Mouse (Mus musculus) lung, embryonic 14.5 days (tissue): Measurements from ENCODE around the gene Polr3b. TPM values are rescaled to one million over a fixed set of nuclear protein-coding genes. Genes with fewer than 3 reads are reported as not detected.

Experiments used
- ATAC-seq: fragments of 200-750 bp; cut with Nextera tagmentation; 2 replicates; pipeline ENCODE4 v1.8.0; 2017; ENCODE audit warnings: mild to moderate bottlenecking, moderate TSS enrichment, moderate library complexity; ENCODE audit not compliant: insufficient read depth
- DNase-seq: peaks from one replicate; pipeline ENCODE4 v3.0.0-alpha.2; 2015
- H3K27ac ChIP-seq: fragments of 300-500 bp; sonication (generic); 2 replicates; pipeline ENCODE4 v1.5.1; 2014; ENCODE audit warnings: low read depth, mild to moderate bottlenecking, moderate library complexity
- H3K27me3 ChIP-seq: fragments of 300-500 bp; sonication (generic); 2 replicates; pipeline ENCODE4 v1.6.1; 2014; ENCODE audit warnings: low read length, control low read depth; ENCODE audit not compliant: insufficient read depth
- H3K36me3 ChIP-seq: fragments of 300-500 bp; sonication (generic); 2 replicates; pipeline ENCODE4 v1.6.1; 2014; ENCODE audit warnings: control low read depth; ENCODE audit not compliant: insufficient read depth
- H3K4me1 ChIP-seq: fragments of 300-500 bp; sonication (generic); 2 replicates; pipeline ENCODE4 v1.6.1; 2014; ENCODE audit warnings: antibody characterized with exemption, control low read depth; ENCODE audit not compliant: insufficient read depth
- H3K4me2 ChIP-seq: fragments of 300-500 bp; sonication (generic); 2 replicates; pipeline ENCODE4 v1.6.1; 2014; ENCODE audit warnings: mild to moderate bottlenecking
- H3K4me3 ChIP-seq: fragments of 300-500 bp; sonication (generic); 2 replicates; pipeline ENCODE4 v1.5.1; 2014; ENCODE audit warnings: low read depth, low read length
- H3K9ac ChIP-seq: fragments of 300-500 bp; sonication (generic); 2 replicates; pipeline ENCODE4 v1.6.1; 2014
- H3K9me3 ChIP-seq: fragments of 300-500 bp; sonication (generic); 2 replicates; pipeline ENCODE4 v1.6.1; 2016; ENCODE audit warnings: low read depth, low read length, control low read depth
- CTCF ChIP-seq: IDR thresholded peaks from 2 replicates; pipeline ENCODE4 v1.5.1; 2016; ENCODE audit warnings: antibody characterized with exemption, low read depth
- WGBS: fragments of 180-500 bp; shearing (Covaris S2); extraction: QIAGEN DNeasy Blood & Tissue Kit; methylation state at CpG from one replicate; pipeline ENCODE4 v1.1.7; 2014; 5-methylcytosine and 5-hydroxymethylcytosine counted together
- polyA plus RNA-seq: library from polyadenylated mRNA; unstranded; fragments of >200 nt; fragmentation: Nextera tagmentation; extraction: Ambion mirVana; gene quantifications from 2 replicates; pipeline ENCODE4 v1.2.1, GENCODE M21; 2014

Gene Polr3b
- polyA plus RNA-seq, 1 experiment from 2014 or later: 16.4 TPM

GRCm38 (mm10) chr10:84713043-84713442 is 91.0 kb downstream of the Polr3b start:
- no peak for DNase-seq
- no peak for TF ChIP-seq CTCF
- H3K9ac ChIP-seq: no peak overlapping the region

DNA sequence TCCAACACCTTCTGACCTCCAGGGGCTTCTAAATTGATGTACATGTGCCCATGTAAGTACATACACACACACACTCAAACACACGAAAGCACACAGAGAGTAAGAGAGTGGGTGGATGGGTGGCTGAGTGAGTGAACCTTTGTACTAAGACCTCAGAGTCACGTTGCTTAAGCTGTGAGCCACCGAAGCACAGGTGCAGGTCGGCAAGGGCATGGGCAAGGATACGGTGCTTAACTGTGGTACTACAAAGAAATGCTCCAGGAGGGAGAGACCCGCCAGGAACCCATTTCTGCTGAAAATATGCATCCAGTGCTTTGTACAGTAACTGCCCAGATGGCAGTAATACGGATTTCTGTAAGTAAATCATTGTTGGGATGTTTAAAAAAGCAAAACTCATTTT is 93.5 kb downstream of the Polr3b start:
- TF ChIP-seq CTCF: no peak
- no peak overlapping the region for H3K9ac ChIP-seq
- H3K4me3 ChIP-seq: no peak overlapping the region
- no peaks in the 10 kb centered on the region for H3K4me1 ChIP-seq
- ATAC-seq (no peak), DNase-seq (no peak)
- no peaks in the 10 kb centered on the region for H3K27me3 ChIP-seq
- H3K9me3 ChIP-seq: no peaks in the 10 kb centered on the region
- H3K27ac ChIP-seq: no peak overlapping the region
- WGBS: 87% methylated on average over 7 of the region's 7 CpGs
- no peak overlapping the region for H3K4me2 ChIP-seq
- H3K36me3 ChIP-seq: peaks cover 28% of the 10 kb centered on the region; the same call in 1 of the 2 replicates

More at GRCm38 (mm10) chr10:84713043-84713442, 91.0 kb downstream of the Polr3b start:
- Histone ChIP-seq H3K9me3 (no peaks in the 10 kb centered on the region), H3K27me3 (no peaks in the 10 kb centered on the region), H3K4me3 (no peak overlapping the region), H3K27ac (peak overlapping the region; percentile 12; the same call in 1 of the 2 replicates), H3K4me1 (no peaks in the 10 kb centered on the region), H3K36me3 (peaks cover 20% of the 10 kb centered on the region), H3K4me2 (no peak overlapping the region)
- ATAC-seq: no peak
- WGBS: 76% methylated on average over 10 of the region's 10 CpGs

DNA sequence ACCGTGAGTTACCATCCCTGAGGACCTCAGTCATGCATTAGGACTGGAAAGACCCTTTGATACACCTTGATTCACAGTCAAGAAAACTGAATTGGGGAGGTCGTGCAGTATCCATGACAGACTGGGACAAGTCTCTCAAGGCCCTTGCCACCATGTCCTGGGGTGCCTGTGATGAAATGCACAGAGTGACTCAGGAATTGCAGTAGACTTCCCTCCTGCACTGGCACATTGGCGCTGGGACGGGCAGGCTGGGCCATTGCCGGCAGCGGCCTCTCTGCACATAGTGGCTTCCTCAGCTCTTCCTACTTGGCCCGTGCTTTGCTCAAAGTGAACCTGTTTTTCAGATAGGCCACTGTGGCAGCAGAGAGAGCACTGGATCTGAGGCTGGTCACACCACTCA is 94.5 kb downstream of the Polr3b start:
- TF ChIP-seq CTCF: no peak
- peaks cover 38% of the 10 kb centered on the region for H3K36me3 ChIP-seq

GRCm38 (mm10) chr10:84722711-84723110 is 100.6 kb downstream of the Polr3b start:
- Histone ChIP-seq H3K9me3 (no peaks in the 10 kb centered on the region), H3K4me2 (no peak overlapping the region), H3K36me3 (peaks cover 35% of the 10 kb centered on the region), H3K27me3 (no peaks in the 10 kb centered on the region), H3K9ac (no peak overlapping the region), H3K27ac (no peak overlapping the region), H3K4me1 (no peaks in the 10 kb centered on the region), H3K4me3 (no peak overlapping the region)
- WGBS: 88% methylated on average over 12 of the region's 12 CpGs
- DNase-seq (no peak), ATAC-seq (no peak)
- TF ChIP-seq CTCF: no peak

More for the DNA sequence above, 94.5 kb downstream of the Polr3b start:
- WGBS: 96% methylated on average over 7 of the region's 7 CpGs
- Histone ChIP-seq H3K9ac (no peak overlapping the region), H3K9me3 (no peaks in the 10 kb centered on the region), H3K27me3 (no peaks in the 10 kb centered on the region), H3K4me3 (no peak overlapping the region), H3K4me1 (no peaks in the 10 kb centered on the region), H3K27ac (no peak overlapping the region), H3K4me2 (no peak overlapping the region)
- no peak for DNase-seq
- no peak for ATAC-seq

- Histone ChIP-seq H3K4me2 (no peak overlapping the region), H3K9me3 (no peaks in the 10 kb centered on the region), H3K27me3 (no peaks in the 10 kb centered on the region), H3K4me3 (no peak overlapping the region), H3K36me3 (peaks cover 12% of the 10 kb centered on the region; the same call in 1 of the 2 replicates), H3K9ac (no peak overlapping the region), H3K27ac (no peak overlapping the region), H3K4me1 (no peaks in the 10 kb centered on the region)
- no peak for TF ChIP-seq CTCF
- DNase-seq (no peak), ATAC-seq (no peak)
- WGBS: 81% methylated on average over 12 of the region's 12 CpGs
These were observed 104.9 kb downstream of the Polr3b start for GRCm38 (mm10) chr10:84727005-84727404.

- 87% methylated on average over 4 of the region's 4 CpGs for WGBS
- TF ChIP-seq CTCF: no peak
- H3K9me3 ChIP-seq: no peaks in the 10 kb centered on the region
These were observed 105.7 kb downstream of the Polr3b start for GRCm38 (mm10) chr10:84727760-84728159.

DNA sequence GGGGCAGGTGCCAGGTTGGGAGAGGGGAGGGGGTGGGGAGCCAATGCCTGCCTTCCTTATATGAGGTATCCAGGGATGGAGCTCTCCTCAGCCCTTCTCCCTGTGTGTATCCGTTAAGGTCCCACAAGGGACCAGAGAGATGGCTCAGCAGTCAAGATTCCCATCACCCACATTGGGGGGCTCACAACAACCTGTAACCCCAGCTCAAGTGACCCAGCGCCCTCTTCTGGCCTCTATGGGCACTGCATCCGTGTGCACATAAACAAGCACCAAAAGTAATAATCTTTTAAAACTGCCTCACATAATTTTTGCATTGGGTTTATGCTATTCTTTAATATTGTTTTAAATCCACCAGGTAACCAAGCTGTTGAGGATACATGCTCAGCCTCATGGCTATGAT is 108.0 kb downstream of the Polr3b start:
- H3K4me3 ChIP-seq: no peak overlapping the region
- H3K27me3 ChIP-seq: no peaks in the 10 kb centered on the region
- H3K9ac ChIP-seq: no peak overlapping the region
- no peak for ATAC-seq
- WGBS: 83% methylated on average over 3 of the region's 3 CpGs
- peak; percentile 43 for TF ChIP-seq CTCF
- H3K36me3 ChIP-seq: peaks cover 12% of the 10 kb centered on the region; the same call in 1 of the 2 replicates
- no peak for DNase-seq
- no peak overlapping the region for H3K27ac ChIP-seq
- H3K9me3 ChIP-seq: no peaks in the 10 kb centered on the region
- no peaks in the 10 kb centered on the region for H3K4me1 ChIP-seq
- no peak overlapping the region for H3K4me2 ChIP-seq

More at GRCm38 (mm10) chr10:84727760-84728159, 105.7 kb downstream of the Polr3b start:
- H3K4me1 ChIP-seq: no peaks in the 10 kb centered on the region
- H3K9ac ChIP-seq: no peak overlapping the region
- no peak overlapping the region for H3K4me2 ChIP-seq
- peaks cover 12% of the 10 kb centered on the region; the same call in 1 of the 2 replicates for H3K36me3 ChIP-seq
- ATAC-seq (no peak), DNase-seq (no peak)
- H3K27me3 ChIP-seq: no peaks in the 10 kb centered on the region
- no peak overlapping the region for H3K27ac ChIP-seq
- H3K4me3 ChIP-seq: no peak overlapping the region
